Mouse (Mus musculus) hindbrain, embryonic 13.5 days (tissue): ENCODE results near the gene Tceal9. TPM values are rescaled to one million over a fixed set of nuclear protein-coding genes. Genes with fewer than 3 reads are reported as not detected.
"Not testable (repeated sequence)": the region's sequence is repeated elsewhere in the genome, so short reads cannot be mapped to it uniquely, and the experiment has no call there.

ENCODE experiments used
- ATAC-seq: fragments of 200-750 bp; cut with Nextera tagmentation; 2 replicates; pipeline ENCODE4 v1.8.0; 2017; ENCODE audit warnings: moderate TSS enrichment; ENCODE audit not compliant: low FRiP score
- H3K27ac ChIP-seq: fragments of 300-500 bp; sonication (generic); 2 replicates; pipeline ENCODE4 v1.5.1; 2015; ENCODE audit warnings: inconsistent platforms, mild to moderate bottlenecking, moderate library complexity
- H3K27me3 ChIP-seq: fragments of 300-500 bp; sonication (generic); 2 replicates; pipeline ENCODE4 v1.6.1; 2015; ENCODE audit warnings: mild to moderate bottlenecking, inconsistent platforms
- H3K36me3 ChIP-seq: fragments of 300-500 bp; sonication (generic); 2 replicates; pipeline ENCODE4 v1.6.1; 2015; ENCODE audit warnings: mild to moderate bottlenecking, inconsistent platforms
- H3K4me1 ChIP-seq: fragments of 300-500 bp; sonication (generic); replicated peaks from 2 replicates; pipeline ENCODE4 v1.6.1; 2015; ENCODE audit warnings: inconsistent platforms
- H3K4me2 ChIP-seq: fragments of 300-500 bp; sonication (generic); 2 replicates; pipeline ENCODE4 v1.6.1; 2015; ENCODE audit warnings: inconsistent platforms, mild to moderate bottlenecking, moderate library complexity
- H3K4me3 ChIP-seq: fragments of 300-500 bp; sonication (generic); 2 replicates; pipeline ENCODE4 v1.5.1; 2015; ENCODE audit warnings: mild to moderate bottlenecking, inconsistent platforms
- H3K9ac ChIP-seq: fragments of 300-500 bp; sonication (generic); 2 replicates; pipeline ENCODE4 v1.6.1; 2015; ENCODE audit warnings: mild to moderate bottlenecking, inconsistent platforms
- H3K9me3 ChIP-seq: fragments of 300-500 bp; sonication (generic); 2 replicates; pipeline ENCODE4 v1.6.1; 2016; ENCODE audit warnings: inconsistent platforms
- WGBS: fragments of 180-500 bp; shearing (Covaris S2); methylation state at CpG from one replicate; pipeline ENCODE4 v1.1.7; 2015; 5-methylcytosine and 5-hydroxymethylcytosine counted together
- polyA plus RNA-seq: library from polyadenylated mRNA; unstranded; fragments of >200 nt; fragmentation: Nextera tagmentation; extraction: Ambion mirVana; gene quantifications from 2 replicates; pipeline ENCODE4 v1.2.1, GENCODE M21; 2015

Gene Tceal9
- polyA plus RNA-seq, 1 experiment from 2014 or later: 327 TPM

DNA sequence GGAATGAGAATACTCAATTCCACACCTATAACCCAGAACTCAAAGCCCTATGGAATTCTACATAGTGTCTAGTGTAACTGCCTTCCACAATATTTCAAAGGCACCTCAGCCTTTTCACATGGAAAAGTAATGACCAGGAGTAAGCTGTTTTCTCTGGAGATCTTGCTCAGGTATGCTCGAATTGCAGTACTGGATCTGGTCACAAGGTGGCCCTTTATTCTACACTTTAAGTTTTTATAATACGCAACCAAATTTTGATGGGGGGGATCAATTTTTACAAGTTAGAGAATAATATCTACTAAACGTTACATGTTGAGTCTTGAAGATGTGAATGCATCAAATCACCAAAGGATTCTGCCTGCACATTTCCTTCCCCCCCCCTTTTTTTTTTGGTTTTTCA, 6.8 kb upstream of the Tceal9 start:
- ATAC-seq: no peak
- WGBS: 49% methylated on average over 3 of the region's 3 CpGs
- H3K36me3 ChIP-seq: no peaks in the 10 kb centered on the region
- H3K4me1 ChIP-seq: no peaks in the 10 kb centered on the region
- H3K9me3 ChIP-seq: no peaks in the 10 kb centered on the region
- H3K27ac ChIP-seq: no peak overlapping the region
- H3K27me3 ChIP-seq: no peaks in the 10 kb centered on the region
- H3K4me3 ChIP-seq: no peak overlapping the region
- H3K4me2 ChIP-seq: no peak overlapping the region
- H3K9ac ChIP-seq: no peak overlapping the region

DNA sequence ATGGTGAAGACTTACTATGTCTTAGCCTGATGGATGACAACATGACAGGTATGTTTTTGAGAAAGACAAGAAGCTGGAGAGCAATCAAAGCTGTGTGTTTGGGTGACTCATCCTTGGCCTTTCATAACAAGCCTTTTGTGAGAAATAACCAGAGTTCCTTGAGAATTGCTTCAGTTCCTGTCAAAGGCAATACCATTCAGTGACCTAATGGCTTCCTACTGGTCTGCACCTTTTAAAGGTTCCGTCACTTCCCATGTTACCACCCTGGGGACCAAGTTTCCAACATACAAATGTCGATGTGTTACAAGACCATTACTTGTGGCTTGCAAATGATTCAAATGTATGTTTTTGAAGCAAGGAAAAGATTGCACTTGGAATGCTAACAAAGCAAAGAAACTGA, 1.7 kb upstream of the Tceal9 start:
- Histone ChIP-seq H3K27ac (no peak overlapping the region), H3K4me3 (no peak overlapping the region), H3K27me3 (no peaks in the 10 kb centered on the region), H3K9me3 (no peaks in the 10 kb centered on the region), H3K9ac (no peak overlapping the region), H3K4me1 (no peaks in the 10 kb centered on the region; the same call in 1 of the 2 replicates), H3K4me2 (no peak overlapping the region), H3K36me3 (no peaks in the 10 kb centered on the region)
- WGBS: 92% methylated on average over 2 of the region's 2 CpGs
- no peak for ATAC-seq

DNA sequence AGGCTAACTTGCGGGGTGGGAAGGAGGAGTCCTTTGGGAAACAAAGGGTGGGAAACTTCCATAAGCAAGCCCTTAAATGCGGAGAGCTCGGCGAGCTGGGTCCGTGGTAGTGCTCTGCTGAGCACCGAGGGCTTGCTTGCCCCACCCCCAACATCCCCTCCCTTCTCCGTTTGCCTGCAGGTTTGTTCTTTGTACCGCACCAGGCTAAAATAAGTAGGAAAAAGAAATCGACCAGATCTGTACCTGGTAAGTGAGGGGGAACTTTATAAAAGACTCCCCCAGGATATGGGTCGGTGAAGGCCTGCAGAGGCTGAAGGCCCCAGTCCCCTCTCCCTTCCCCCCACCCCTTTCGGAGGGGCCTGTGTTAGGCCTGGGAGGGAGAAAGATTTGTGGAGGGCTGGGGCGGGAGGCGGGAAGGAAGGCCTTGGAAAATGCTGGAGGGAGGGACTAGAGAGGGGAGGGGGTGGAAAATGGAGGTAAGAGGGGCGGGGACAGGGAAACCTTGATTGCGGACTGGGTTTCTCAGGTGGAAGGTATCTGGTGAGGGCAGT, 717 bp downstream of the Tceal9 start:
- WGBS: 14% methylated on average over 11 of the region's 15 CpGs
- no peaks in the 10 kb centered on the region for H3K36me3 ChIP-seq
- peak overlapping the region; percentile 80 for H3K9ac ChIP-seq
- no peaks in the 10 kb centered on the region for H3K27me3 ChIP-seq
- H3K4me3 ChIP-seq: peak overlapping the region; percentile 57
- no peaks in the 10 kb centered on the region; the same call in 1 of the 2 replicates for H3K4me1 ChIP-seq
- peak; percentile 87 for ATAC-seq
- H3K27ac ChIP-seq: peak overlapping the region; percentile 83
- peak overlapping the region; percentile 55 for H3K4me2 ChIP-seq
- H3K9me3 ChIP-seq: no peaks in the 10 kb centered on the region

DNA sequence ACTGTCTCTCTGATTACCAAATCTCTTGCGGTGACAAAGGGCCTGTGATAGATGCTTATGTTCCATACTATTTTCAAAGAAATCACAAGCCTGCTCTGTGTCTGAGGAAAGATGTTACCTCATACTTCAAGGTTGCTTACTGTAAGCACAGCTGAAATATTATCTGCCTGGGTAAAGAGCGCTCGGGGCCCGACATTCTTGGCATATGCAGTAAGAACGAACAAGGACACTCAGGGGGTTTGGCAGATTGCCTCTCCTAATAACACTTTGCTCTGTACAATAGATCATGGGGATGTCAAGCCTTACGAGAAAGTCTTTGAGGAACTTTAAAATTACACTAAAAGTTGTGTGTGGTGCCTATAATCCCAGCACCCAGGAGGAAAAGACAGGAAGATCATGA, 3.9 kb downstream of the Tceal9 start:
- WGBS: 81% methylated on average over 6 of the region's 6 CpGs
- H3K27me3 ChIP-seq: no peaks in the 10 kb centered on the region
- H3K9ac ChIP-seq: no peak overlapping the region
- no peaks in the 10 kb centered on the region for H3K36me3 ChIP-seq
- no peak overlapping the region for H3K4me3 ChIP-seq
- no peak for ATAC-seq
- no peak overlapping the region for H3K4me2 ChIP-seq
- no peaks in the 10 kb centered on the region; the same call in 1 of the 2 replicates for H3K4me1 ChIP-seq
- H3K27ac ChIP-seq: no peak overlapping the region
- H3K9me3 ChIP-seq: no peaks in the 10 kb centered on the region

DNA sequence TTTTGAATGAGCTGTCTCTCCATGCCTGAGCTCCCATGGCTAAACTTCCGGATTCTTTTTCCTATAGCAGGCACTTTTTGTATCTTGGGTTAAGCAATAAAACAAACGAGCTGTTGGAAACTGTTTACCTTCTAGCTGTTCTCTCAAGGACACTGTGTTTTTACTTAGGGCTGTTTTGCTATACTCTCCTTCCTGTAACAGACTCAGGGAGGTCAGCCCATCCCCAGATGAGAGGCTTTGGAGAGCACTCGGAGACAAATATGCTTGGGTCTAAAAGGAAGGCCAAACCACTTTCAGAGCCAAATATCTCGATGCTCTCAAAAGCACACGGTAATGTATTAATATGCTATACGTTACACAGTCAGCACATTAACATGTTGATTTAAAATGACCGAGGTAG, 4.8 kb downstream of the Tceal9 start:
- H3K4me3 ChIP-seq: no peak overlapping the region
- H3K9me3 ChIP-seq: no peaks in the 10 kb centered on the region
- H3K4me2 ChIP-seq: no peak overlapping the region
- H3K36me3 ChIP-seq: no peaks in the 10 kb centered on the region
- ATAC-seq: no peak
- no peak overlapping the region for H3K27ac ChIP-seq
- no peak overlapping the region for H3K9ac ChIP-seq
- no peaks in the 10 kb centered on the region for H3K27me3 ChIP-seq
- 86% methylated on average over 7 of the region's 7 CpGs for WGBS
- H3K4me1 ChIP-seq: no peaks in the 10 kb centered on the region; the same call in 1 of the 2 replicates

DNA sequence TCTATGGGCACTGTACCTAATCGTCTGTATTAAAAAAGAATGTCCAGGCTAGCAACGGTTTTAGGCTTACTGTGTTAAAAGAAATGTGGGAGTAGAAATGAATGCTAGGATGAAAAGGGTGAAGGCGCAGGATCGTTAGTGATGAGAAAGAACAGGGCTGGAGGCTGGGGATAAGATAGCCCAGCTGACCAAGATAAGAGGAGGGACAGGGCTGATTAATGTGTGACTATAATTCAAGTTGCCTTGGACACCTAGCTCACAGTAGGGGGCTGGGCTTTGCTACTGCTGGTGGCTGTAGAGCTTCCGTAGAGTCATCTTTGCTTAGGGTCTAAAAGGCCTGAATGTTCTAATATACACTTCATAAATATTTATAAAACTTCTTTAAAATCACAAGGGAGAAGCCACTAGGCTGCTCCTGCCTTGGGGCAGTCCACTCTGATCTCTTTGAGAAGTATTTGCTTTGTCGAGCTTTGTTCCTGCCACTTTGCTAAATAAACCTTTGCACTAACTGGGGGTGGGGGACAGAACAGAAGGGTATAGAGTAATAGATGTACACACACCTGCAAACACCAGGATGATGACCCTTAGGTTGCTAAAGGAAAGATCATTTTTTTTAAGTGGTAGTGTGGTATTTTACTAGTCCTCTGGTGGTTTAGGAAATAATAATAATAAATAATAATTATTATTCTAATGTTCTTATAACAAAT, 7.3 kb downstream of the Tceal9 start:
- no peaks in the 10 kb centered on the region for H3K4me1 ChIP-seq
- H3K4me2 ChIP-seq: no peak overlapping the region
- no peaks in the 10 kb centered on the region for H3K36me3 ChIP-seq
- no peak for ATAC-seq
- H3K27ac ChIP-seq: no peak overlapping the region
- no peak overlapping the region for H3K4me3 ChIP-seq
- 54% methylated on average over 6 of the region's 6 CpGs for WGBS
- no peaks in the 10 kb centered on the region for H3K9me3 ChIP-seq
- no peaks in the 10 kb centered on the region for H3K27me3 ChIP-seq
- no peak overlapping the region for H3K9ac ChIP-seq

DNA sequence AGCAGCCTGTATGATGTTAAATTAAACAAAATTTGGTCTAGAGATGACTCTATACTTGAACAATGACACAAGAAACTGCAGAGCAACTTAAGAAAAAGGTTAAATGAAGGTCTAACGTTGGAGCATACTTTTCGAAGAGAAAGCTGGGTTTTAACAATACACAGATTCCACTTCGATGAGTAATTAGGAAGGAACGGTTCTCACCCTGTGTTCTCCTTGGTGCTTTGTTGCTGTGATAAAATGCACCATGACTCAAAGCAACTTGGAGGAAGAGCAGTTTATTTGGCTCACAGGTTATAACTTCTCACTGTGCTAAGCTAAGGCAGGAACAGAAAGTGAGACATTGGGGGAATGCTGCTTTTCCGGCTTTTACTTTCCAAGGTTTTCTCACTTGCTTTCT, 22.8 kb downstream of the Tceal9 start:
- H3K36me3 ChIP-seq: no peaks in the 10 kb centered on the region; the same call in 1 of the 2 replicates
- ATAC-seq: no peak
- H3K4me1 ChIP-seq: peaks cover 11% of the 10 kb centered on the region
- H3K9ac ChIP-seq: no peak overlapping the region
- no peaks in the 10 kb centered on the region; the same call in 1 of the 2 replicates for H3K27me3 ChIP-seq
- 78% methylated on average over 5 of the region's 5 CpGs for WGBS
- no peak overlapping the region for H3K27ac ChIP-seq
- H3K4me3 ChIP-seq: no peak overlapping the region
- no peak overlapping the region for H3K4me2 ChIP-seq
- no peaks in the 10 kb centered on the region for H3K9me3 ChIP-seq

DNA sequence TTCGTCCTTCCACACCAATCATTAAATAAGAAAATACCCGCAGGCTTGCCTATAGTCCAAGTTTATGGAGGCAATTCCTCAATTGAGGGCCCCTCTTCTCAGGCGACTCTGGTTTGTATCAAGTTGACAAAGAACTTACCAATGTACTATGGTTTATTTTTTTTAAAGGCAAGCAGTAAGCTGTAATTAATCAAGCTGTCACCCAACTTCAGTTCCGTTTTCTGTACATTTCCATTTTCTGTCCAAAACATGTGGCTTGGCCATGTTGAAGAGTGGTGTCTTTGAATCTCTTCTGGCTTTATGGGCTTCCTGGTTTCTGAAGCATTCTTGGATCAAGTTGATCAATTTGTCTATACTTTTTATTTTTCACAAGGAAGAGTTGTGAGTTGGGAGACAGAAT, 23.3 kb downstream of the Tceal9 start:
- H3K27ac ChIP-seq: no peak overlapping the region

DNA sequence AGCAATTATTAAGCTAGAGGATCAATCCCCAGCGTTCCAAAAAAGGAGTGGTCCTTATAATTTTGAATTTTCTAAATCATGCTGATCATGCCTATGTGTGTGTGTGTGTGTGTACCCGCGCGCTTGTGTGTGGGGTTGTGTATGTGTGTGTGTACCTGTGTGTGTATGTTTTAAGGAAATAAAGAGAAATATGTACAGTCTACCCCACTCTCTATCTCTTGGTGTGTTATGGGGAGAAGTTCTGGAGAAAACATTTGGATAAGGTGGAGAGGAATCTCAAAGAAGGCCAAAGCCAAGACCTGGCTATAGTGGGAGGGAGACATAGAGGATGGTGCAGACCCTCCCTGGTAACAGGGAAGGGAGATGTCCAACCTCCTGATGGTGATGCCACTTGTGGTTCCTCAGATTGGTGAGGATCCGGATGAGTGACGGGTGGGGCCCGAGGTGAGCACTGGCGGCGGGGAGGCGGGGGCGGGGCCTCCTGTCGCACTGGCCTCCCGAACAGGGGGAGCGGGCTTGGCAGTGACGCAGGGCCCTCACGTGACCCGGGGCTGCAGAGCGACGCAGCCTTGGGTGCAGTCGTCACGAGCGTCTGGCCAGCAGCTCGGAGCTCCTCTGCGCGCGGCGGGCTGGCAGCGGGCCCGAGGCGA, 25.0 kb downstream of the Tceal9 start, which contains the start of gene Bex3:
Bex3 (plus strand) TSS at position 511 of the 650 bp plus-strand sequence.
- not testable (repeated sequence) for H3K27me3 ChIP-seq, H3K9me3 ChIP-seq, H3K36me3 ChIP-seq
- Histone ChIP-seq H3K4me3 (peak within 1 kb of the TSS; percentile 46), H3K9ac (peak within 1 kb of the TSS; percentile 70), H3K4me2 (peak within 1 kb of the TSS; percentile 61), H3K27ac (peak within 1 kb of the TSS; percentile 85), H3K4me1 (peaks cover 11% of the 10 kb centered on the region)
- 78% methylated on average over 4 of the region's 30 CpGs for whole genome bisulfite sequencing
- peak; percentile 97 for ATAC-seq

More for the DNA sequence above, 23.3 kb downstream of the Tceal9 start:
- no peak for ATAC-seq
- no peak overlapping the region for H3K4me3 ChIP-seq
- 84% methylated on average over 4 of the region's 4 CpGs for WGBS
- H3K4me1 ChIP-seq: peaks cover 11% of the 10 kb centered on the region
- H3K27me3 ChIP-seq: no peaks in the 10 kb centered on the region; the same call in 1 of the 2 replicates
- no peak overlapping the region for H3K4me2 ChIP-seq
- H3K9ac ChIP-seq: no peak overlapping the region
- H3K36me3 ChIP-seq: no peaks in the 10 kb centered on the region; the same call in 1 of the 2 replicates
- H3K9me3 ChIP-seq: no peaks in the 10 kb centered on the region

DNA sequence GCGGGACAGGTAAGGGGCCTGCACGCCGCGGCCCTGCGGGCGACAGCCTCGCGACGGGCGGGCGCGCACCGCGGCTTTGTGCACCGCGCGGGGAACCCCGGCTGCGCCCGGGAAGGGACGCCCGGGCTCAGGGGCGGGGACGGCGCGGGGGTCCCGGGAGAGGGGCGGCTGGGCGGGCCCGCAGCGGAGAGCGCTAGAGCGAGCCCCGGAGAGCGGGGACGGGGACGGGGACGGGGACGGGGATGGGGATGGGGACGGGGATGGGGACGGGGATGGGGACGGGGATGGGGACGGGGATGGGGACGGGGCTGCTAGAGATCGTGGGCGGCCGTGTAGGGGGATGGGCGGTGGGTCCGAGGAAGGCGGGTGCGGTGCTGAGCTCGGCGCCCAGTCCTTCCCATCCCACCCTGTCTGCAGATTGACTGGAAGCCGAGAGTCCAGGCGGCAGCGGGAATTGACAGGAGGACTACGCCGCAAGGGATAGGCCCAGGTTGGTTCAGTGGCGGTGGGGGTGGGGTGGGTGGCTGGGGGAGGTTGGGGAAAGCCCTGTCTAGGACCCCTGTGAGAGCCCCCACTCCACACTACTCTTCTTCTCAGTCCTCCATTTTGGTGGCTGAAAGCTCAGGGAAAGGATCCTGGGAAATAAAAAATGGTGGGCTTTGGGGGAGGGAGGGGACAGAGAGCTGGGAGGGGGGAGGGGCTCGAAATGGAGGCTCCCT, 25.7 kb downstream of the Tceal9 start:
- H3K36me3 ChIP-seq, H3K27me3 ChIP-seq, H3K9me3 ChIP-seq: not testable (repeated sequence)
- H3K4me3 ChIP-seq: peak overlapping the region; percentile 46
- peak overlapping the region; percentile 70 for H3K9ac ChIP-seq
- peak overlapping the region; percentile 85 for H3K27ac ChIP-seq
- ATAC-seq: peak; percentile 80
- peaks cover 11% of the 10 kb centered on the region for H3K4me1 ChIP-seq
- H3K4me2 ChIP-seq: peak overlapping the region; percentile 61
- 14% methylated on average over 12 of the region's 60 CpGs for WGBS

DNA sequence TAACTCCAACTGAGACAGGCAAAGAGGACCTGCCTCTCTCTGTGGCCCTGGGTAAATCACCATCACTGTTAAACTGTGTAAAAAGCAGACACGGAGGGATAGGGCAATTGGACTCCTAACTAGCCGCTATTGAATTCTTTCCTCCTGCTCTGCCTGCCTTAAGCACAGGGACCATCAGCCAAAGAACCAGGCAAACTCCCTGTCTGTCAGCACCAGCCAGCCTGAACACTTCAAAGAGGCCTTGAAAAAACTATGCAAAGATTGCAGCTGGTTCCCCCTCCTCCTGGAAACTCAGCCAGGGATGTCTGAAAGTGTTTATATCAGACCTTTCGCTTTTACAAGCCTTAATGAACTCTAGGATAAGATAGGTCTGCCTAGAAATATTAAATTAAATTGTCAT, 29.7 kb downstream of the Tceal9 start:
- Histone ChIP-seq H3K9ac (no peak overlapping the region), H3K27ac (no peak overlapping the region; the same call in 1 of the 2 replicates), H3K4me1 (peaks cover 11% of the 10 kb centered on the region), H3K4me3 (no peak overlapping the region), H3K9me3 (no peaks in the 10 kb centered on the region), H3K4me2 (no peak overlapping the region), H3K27me3 (0 out of 2 replicates have a peak, but pooled peaks cover 6% of the 10 kb centered on the region), H3K36me3 (no peaks in the 10 kb centered on the region; the same call in 1 of the 2 replicates)
- no peak for ATAC-seq
- WGBS: 21% methylated on average over 3 of the region's 3 CpGs

DNA sequence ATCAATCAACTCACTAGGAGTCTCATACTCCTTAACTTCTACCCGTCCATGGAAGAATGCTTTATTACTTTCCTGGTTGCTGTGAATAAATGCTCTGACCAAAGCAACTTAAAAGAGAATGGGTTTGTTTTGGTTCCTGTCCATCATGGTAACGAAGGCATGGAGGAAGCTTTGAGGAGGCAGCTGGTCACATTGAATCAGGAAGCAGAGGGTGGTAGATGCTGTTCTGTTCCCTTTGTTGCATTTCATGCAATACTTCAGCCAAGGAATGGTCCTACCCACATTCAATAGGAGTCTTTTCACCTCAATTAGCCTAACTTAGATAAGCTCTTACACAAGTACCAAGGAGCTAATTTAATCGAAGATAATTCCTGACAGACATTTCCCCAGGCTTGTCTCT, 30.5 kb downstream of the Tceal9 start:
- WGBS: 25% methylated on average over 3 of the region's 3 CpGs
- Histone ChIP-seq H3K4me1 (peaks cover 11% of the 10 kb centered on the region), H3K36me3 (no peaks in the 10 kb centered on the region; the same call in 1 of the 2 replicates), H3K9me3 (no peaks in the 10 kb centered on the region), H3K9ac (no peak overlapping the region), H3K4me2 (no peak overlapping the region), H3K27me3 (0 out of 2 replicates have a peak, but pooled peaks cover 6% of the 10 kb centered on the region), H3K4me3 (no peak overlapping the region), H3K27ac (no peak overlapping the region)
- no peak for ATAC-seq
